ENCODE assay signal across 8 mouse cellular contexts in the genomic region with DNA sequence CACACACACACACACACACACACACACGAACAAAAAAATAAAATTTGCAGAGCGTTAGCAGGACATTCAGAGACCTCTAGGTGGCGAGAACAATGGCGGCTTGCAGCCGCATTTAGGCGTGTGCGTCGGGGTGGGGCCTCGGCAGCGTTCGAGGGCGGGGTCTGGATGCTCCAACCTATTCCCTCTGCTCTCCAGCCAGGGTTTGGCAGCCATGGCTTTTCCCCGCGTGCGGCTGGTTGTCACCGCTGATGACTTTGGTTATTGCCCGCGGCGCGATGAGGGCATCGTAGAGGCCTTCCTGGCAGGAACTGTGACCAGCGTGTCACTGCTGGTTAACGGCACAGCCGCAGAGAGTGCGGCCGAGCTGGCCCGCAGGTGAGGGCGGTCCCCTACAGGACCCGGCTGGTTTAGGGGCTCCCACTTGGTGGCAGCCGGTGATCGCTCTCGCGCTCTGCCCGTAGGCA. TPM values are rescaled to one million over a fixed set of nuclear protein-coding genes. Genes with fewer than 3 reads are reported as not detected.
A peak's percentile ranks its signal among the peaks of the same experiment; 100 is the strongest.
DNase-seq lines count a peak whose midpoint lies in the region; ATAC-seq and TF ChIP-seq lines count a peak whose summit lies in the region.

A gene (minus strand): TSS at position 458 of the 464 bp plus-strand sequence.

- H3K27me3 ChIP-seq in cerebellum, adult 2 months (ENCODE audit: control insufficient read depth, insufficient read depth, low read length): no peaks in the 10 kb centered on the region
- no peaks in the 10 kb centered on the region for H3K27me3 ChIP-seq in forebrain, postnatal 0 days (ENCODE audit: insufficient read depth, low read length)
- no peaks in the 10 kb centered on the region for H3K27me3 ChIP-seq in neural tube, embryonic 15.5 days (replicated peaks)

- peak within 1 kb of the TSS; percentile 84 for H3K4me3 ChIP-seq in cerebellum, adult 2 months (replicated peaks; ENCODE audit: insufficient read depth, low read depth, low read length)
- peak within 1 kb of the TSS; percentile 65 for H3K4me3 ChIP-seq in forebrain, postnatal 0 days (ENCODE audit: low read depth, low read length)
- H3K4me3 ChIP-seq in layer of hippocampus, adult 2 months: peak within 1 kb of the TSS; percentile 71
- peak within 1 kb of the TSS; percentile 64 for H3K4me3 ChIP-seq in lung, adult 2 months (replicated peaks; ENCODE audit: extremely low read depth, low read depth, low read length)
- peak within 1 kb of the TSS; percentile 55 for H3K4me3 ChIP-seq in neural tube, embryonic 15.5 days (replicated peaks)

- H3K4me2 ChIP-seq in forebrain, postnatal 0 days (ENCODE audit: low read depth): peak within 1 kb of the TSS; percentile 86
- H3K4me2 ChIP-seq in neural tube, embryonic 15.5 days: peak within 1 kb of the TSS; percentile 93

- H3K9ac ChIP-seq in forebrain, postnatal 0 days: peak within 1 kb of the TSS; percentile 73
- peak within 1 kb of the TSS; percentile 62 for H3K9ac ChIP-seq in neural tube, embryonic 15.5 days (replicated peaks)

- under 1% methylated on average over 34 of the region's 34 CpGs for WGBS in cerebellum, adult 2 months
- 2% methylated on average over 34 of the region's 34 CpGs for WGBS in forebrain, postnatal 0 days
- WGBS in lung, adult 2 months: under 1% methylated on average over 34 of the region's 34 CpGs
- under 1% methylated on average over 34 of the region's 34 CpGs for WGBS in neural tube, embryonic 15.5 days

- H3K36me3 ChIP-seq in forebrain, postnatal 0 days (ENCODE audit: insufficient read depth): peaks cover 7% of the 10 kb centered on the region; the same call in 1 of the 2 replicates
- H3K36me3 ChIP-seq in neural tube, embryonic 15.5 days: 0 out of 2 replicates have a peak, but pooled peaks cover 5% of the 10 kb centered on the region

- DNase-seq in MEL-GATA-1-ER (ENCODE audit: extremely low read depth, low read depth): peak; percentile 77
- peak; percentile 86 for DNase-seq in cerebellum, adult 2 months
- peak; percentile 93 for DNase-seq in forebrain, postnatal 0 days
- peak; percentile 86 for DNase-seq in heart, postnatal 4 days
- peak; percentile 78 to 80 for DNase-seq in layer of hippocampus, adult 2 months (ENCODE audit: low spot score in 2 of 2)
- DNase-seq in lung, adult 2 months: peak; percentile 68
- peak; percentile 86 for DNase-seq in testis, postnatal 10 days (ENCODE audit: low spot score)

- peak; percentile 91 for ATAC-seq in forebrain, postnatal 0 days
- ATAC-seq in neural tube, embryonic 15.5 days (ENCODE audit: low FRiP score): peak; percentile 90

- no peak within 1 kb of the TSS for H3K27ac ChIP-seq in cerebellum, adult 2 months (ENCODE audit: insufficient read depth, low read length)
- H3K27ac ChIP-seq in forebrain, postnatal 0 days (ENCODE audit: low read depth, low read length): peak within 1 kb of the TSS; percentile 77
- H3K27ac ChIP-seq in layer of hippocampus, adult 2 months: peak within 1 kb of the TSS; percentile 73
- peak within 1 kb of the TSS; percentile 64 for H3K27ac ChIP-seq in neural tube, embryonic 15.5 days (replicated peaks)

- peaks cover 5% of the 10 kb centered on the region; the same call in 1 of the 2 replicates for H3K4me1 ChIP-seq in cerebellum, adult 2 months (ENCODE audit: control insufficient read depth, insufficient read depth, low read length)
- H3K4me1 ChIP-seq in forebrain, postnatal 0 days (ENCODE audit: insufficient read depth): 0 out of 2 replicates have a peak, but pooled peaks cover 7% of the 10 kb centered on the region
- H3K4me1 ChIP-seq in lung, adult 2 months (ENCODE audit: control insufficient read depth, insufficient read depth, low read length): peaks cover 10% of the 10 kb centered on the region
- peaks cover 17% of the 10 kb centered on the region for H3K4me1 ChIP-seq in neural tube, embryonic 15.5 days

- TF ChIP-seq CTCF in cerebellum, adult 2 months (IDR thresholded peaks at IDR 0.05; ENCODE audit: borderline replicate concordance, insufficient read depth, low read depth, low read length): peak; percentile 49; the same call in 1 of the 2 replicates
- TF ChIP-seq CTCF in forebrain, postnatal 0 days (IDR thresholded peaks at IDR 0.05; ENCODE audit: low read depth): peak; percentile 75
- TF ChIP-seq CTCF in layer of hippocampus, adult 2 months (conservative IDR thresholded peaks at IDR 0.05): peak; percentile 68
- peak; percentile 51 for TF ChIP-seq CTCF in lung, adult 2 months (IDR thresholded peaks at IDR 0.05; ENCODE audit: insufficient read depth, low read length)

- no peaks in the 10 kb centered on the region for H3K9me3 ChIP-seq in forebrain, postnatal 0 days (ENCODE audit: low read length)
- H3K9me3 ChIP-seq in neural tube, embryonic 15.5 days (replicated peaks): no peaks in the 10 kb centered on the region

- TF ChIP-seq POLR2A in cerebellum, adult 2 months (IDR thresholded peaks at IDR 0.05; ENCODE audit: borderline replicate concordance, insufficient read depth, low read length): peak; percentile 30; the same call in 1 of the 2 replicates
- no peak for TF ChIP-seq POLR2A in lung, adult 2 months (IDR thresholded peaks at IDR 0.05; ENCODE audit: borderline replicate concordance, extremely low read depth, low read depth, low read length)

RNA-seq across cellular contexts. Expression of the gene that starts here (rescaled TPM):
- polyA plus RNA-seq in cerebellum, adult 2 months (2012; rRNA removed): 1.5 TPM in 2 replicates
- total RNA-seq in forebrain, postnatal 0 days (2014; rRNA removed): 5.5 and 6.2 TPM in 2 replicates
- 2.5 and 4.1 TPM in 2 replicates for polyA plus RNA-seq in forebrain, postnatal 0 days (2015; fragmentation: Nextera tagmentation; extraction: Ambion mirVana)
- total RNA-seq in heart, postnatal 4 days (2021): under 1 TPM; 0.26 to 0.32 TPM
- total RNA-seq in layer of hippocampus, adult 2 months (2021): 1 to 10 TPM; 2.0 to 2.7 TPM
- 0.91 TPM in 2 replicates for polyA plus RNA-seq in lung, adult 2 months (2012; rRNA removed)
- polyA plus RNA-seq in neural tube, embryonic 15.5 days (2015; fragmentation: Nextera tagmentation; extraction: Ambion mirVana): 2.7 and 3.5 TPM in 2 replicates

Comparison
In these comparisons a context has a peak if more than half of its experiments do, and no peak if none do; other contexts are left out.
1. Peak in DNase-seq in heart, postnatal 4 days; RNA of the gene not detected or under 1 TPM.
2. Peak in DNase-seq and H3K4me3 ChIP-seq in lung, adult 2 months; RNA of the gene not detected or under 1 TPM.